Mouse (Mus musculus) adrenal gland, adult 18-20 months (tissue): Measurements from ENCODE around the gene Gprasp2. TPM values are rescaled to one million over a fixed set of nuclear protein-coding genes. Genes with fewer than 3 reads are reported as not detected.

ENCODE experiments used
- total RNA-seq, 2 experiments: library from RNA; stranded (reverse); gene quantifications; 1 replicate in 1 of 2; 2 replicates in 1 of 2; pipeline ENCODE4 v1.2.3; 2021

The Gprasp2 gene
- total RNA-seq, 2 experiments from 2014 or later = 37.6 to 41.5 TPM

Other genes starting within 250 kb of the Gprasp2 start
- not detected for gene Nxf7, start 240.3 kb upstream of the Gprasp2 start, total RNA-seq
- not detected for gene Prame, start 211.3 kb upstream of the Gprasp2 start, total RNA-seq
- gene Tcp11x2, start 145.2 kb upstream of the Gprasp2 start, total RNA-seq = not detected
- gene Tmsb15a, start 113.8 kb upstream of the Gprasp2 start, total RNA-seq = not detected
- gene Armcx5, start 96.3 kb upstream of the Gprasp2 start, total RNA-seq = 10 to 100 TPM in 1 of 2 experiments, 1 to 10 TPM in 1; 7.1 to 20.0 TPM
- gene Gprasp1, start 96.3 kb upstream of the Gprasp2 start, total RNA-seq = 100 to 1,000 TPM in 1 of 2 experiments, 10 to 100 TPM in 1; 83.7 to 124 TPM
- gene Bhlhb9, start 41.4 kb upstream of the Gprasp2 start, total RNA-seq = 10 to 100 TPM; 13.9 to 14.9 TPM
- gene Arxes2, start 154.8 kb downstream of the Gprasp2 start, total RNA-seq = 10 to 100 TPM; 34.2 to 96.8 TPM
- gene Arxes1, start 194.3 kb downstream of the Gprasp2 start, total RNA-seq = 10 to 100 TPM in 1 of 2 experiments, 1 to 10 TPM in 1; 5.4 to 27.3 TPM
- 10 to 100 TPM; 25.5 to 28.7 TPM for gene Bex2, start 229.2 kb downstream of the Gprasp2 start, total RNA-seq
- not detected for gene Nxf3, start 246.2 kb downstream of the Gprasp2 start, total RNA-seq